Mouse (Mus musculus) spleen, embryonic (tissue): ENCODE measurements at regions not wholly inside any gene's neighbourhood (a gene's known extent, or its start where the extent isn't known, plus 50 kb on each side); places are given as distances from the start of the nearest gene placed in this dataset.

ENCODE experiments used
- CTCF ChIA-PET: fragments of 350-600 bp; sonication (Branson Sonifier 250); formaldehyde crosslinking; loops from one replicate; lab custom pipeline; 2022; lab: Charles Lee

DNA sequence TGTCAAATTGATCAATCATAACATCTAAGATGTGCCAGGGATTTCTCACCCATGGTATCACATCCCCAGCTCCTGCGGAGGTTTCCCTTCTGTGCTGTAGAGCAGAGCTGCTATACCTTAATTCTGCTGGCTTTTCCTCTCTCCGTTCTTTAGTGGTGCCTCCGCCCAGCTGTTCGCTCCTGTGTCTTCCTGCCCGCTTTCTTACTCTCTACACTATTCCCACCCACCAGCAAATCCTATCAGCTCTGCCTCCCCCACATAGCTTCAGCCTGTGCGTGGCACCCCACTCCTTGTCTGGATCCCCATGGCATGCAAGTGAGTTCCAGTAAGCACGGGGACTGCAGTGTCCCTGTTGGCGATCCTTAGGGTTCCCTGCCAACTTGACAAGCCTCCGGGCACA is 204.0 kb upstream of the Hs6st1 start:
- CTCF ChIA-PET: no interaction called here

DNA sequence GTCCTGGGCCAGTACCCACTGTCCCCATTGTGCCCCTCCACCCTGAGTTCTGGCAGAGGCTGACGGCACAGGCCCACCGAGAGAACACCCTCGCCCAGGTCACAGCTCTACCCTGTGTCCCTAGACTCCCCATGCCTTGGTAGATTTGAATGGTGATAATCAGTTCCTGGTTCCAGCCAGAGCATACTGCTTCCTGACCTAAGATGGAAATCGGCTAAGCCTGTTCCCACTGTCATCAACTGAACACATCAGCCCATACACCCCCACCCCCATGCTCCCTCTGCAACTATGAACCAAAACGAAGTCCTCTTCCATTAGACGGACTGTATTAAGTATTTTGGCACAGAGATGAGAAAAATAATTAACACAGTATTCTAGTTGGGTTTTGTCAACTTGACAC is 202.9 kb upstream of the Hs6st1 start:
- CTCF ChIA-PET: no interaction called here

DNA sequence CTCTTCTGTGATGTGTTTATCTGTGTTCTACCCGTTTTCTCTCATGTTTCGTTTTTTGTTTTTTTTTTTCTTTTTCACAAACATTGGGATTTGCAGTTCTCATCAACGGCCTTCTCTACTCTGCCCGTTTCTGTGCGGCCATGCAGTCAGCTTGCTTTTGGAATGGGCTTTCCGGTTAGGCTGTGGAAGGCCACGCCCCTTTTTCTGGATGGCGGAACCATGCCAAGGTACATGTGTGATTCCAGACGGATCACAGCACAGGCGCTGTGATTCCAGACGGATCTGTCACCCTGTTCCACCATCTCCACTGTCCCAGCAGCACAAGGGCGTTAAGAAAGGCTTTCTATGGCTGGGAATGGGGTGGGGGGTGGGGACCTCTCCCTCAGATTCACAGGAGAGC is 201.6 kb upstream of the Hs6st1 start:
- CTCF ChIA-PET: no interaction called here

DNA sequence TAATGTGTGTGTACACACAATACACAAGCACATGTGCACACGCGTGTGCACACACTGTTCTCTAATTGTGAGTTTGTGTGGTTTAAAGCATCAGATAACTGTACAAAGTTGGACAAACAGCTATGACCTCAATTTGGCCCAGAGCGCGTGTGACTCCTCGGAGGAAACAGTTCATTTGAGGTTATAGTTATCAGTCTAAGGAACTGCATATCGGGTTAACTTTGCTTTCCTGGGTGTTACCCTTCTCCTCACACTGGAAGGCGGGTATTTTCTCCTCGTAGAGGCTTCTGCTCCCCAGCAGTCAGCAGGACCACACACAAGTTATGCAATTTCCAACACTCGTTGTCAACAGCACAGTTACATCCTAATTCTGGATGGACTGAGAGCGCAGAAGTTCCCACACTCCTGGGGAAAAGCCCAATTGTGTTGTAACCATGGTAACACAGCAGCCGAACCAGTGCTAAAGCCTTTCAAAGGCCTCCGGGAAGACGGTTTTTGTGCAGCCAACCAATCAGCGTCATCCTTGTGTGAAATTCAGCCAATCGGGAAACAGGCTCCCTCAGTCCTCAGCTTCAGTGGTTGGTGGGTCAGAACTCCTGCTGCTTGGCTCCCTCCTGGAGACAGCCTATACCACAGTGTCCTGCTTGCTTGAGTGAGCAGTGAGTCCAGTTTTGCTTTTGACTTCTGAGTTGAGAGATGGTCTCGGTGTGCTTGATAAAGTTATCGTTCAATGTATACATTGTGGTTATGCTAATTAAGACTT is 198.6 kb upstream of the Hs6st1 start:
- CTCF ChIA-PET: no interaction called here

DNA sequence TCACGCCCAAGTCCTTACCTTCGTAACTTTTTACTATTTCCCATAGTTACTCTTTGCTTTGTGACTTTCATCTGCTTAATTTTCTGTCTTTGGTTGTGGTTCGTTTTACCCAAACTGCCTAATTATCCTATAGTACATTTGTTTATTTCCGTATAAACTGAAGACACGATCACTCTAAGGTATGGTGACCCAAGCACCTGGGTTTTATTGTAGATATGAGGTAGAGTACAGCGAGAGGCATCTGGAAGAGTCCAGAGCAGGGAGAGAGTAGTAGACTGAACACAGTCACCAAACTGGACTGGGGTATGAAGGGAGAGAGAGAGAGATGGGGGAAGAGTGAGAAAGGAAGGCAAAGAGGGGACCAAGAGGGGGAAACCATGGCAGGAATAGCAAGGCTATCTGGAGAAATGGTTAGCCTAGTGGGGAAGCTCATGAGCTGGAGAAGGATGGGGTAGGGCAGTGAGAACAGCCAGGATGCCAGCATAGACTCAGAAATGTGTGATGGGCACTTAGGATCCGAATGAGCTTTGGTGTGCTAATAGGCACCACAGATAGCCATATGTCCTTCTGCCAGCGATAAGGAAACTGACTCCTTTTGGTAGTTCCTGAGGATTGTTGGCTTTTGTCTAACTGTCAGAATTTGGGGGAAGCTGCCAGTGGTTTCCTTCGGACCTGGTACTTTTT is 197.9 kb upstream of the Hs6st1 start:
- CTCF ChIA-PET: interaction anchor here (0.6 to 0.7 kb wide), 2 partner anchors 8 to 26 kb away, joined by 3 read pairs; no protein-coding TSS in a partner anchor

DNA sequence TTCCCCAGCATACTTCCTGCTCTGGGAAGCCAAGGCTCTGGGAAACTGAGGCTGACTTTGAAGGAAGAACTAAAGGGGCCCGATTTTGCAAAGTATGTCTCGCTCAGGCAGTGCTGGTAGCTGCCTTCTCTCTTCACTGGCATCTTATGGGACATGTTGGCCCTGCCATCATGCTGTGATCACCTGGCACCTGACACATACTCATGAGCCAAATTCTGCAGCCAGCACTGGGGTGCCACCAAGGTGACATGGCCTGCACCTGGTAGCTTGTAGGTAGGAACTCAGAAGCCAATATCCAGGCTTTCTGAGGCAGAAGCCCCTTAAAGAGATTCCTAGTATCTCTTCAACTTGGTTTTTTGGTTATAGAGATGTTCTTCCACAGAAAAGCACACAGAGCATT is 195.2 kb upstream of the Hs6st1 start:
- CTCF ChIA-PET: no interaction called here

DNA sequence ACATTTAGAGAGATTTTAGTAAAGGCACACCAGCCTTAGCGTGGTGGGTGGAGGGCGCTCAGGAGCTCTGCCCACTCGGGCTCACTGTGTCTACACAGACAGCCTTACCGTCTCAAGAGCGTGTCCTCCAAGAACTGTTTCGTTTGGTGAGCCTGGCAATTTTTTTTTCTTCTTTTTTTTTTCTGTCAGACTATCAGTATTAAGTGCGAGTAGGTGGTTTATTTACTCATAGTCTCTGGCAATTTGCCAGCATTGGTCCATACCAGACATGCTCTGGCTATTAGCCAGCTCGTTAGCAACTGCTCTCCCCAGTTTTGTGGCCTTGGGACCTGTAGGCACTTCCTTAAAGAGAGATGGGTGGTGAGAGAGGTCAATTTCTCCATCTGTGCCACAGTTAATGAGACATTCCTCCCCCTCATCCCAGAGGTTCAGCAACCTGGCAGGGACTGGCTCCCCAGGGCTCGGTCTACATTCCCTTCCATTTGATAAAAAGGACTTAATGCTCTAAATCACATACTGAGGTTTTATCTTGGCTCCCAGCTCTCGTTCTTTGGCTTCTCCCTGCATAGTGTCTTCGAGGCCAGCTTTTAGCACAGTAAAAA is 192.9 kb upstream of the Hs6st1 start:
- CTCF ChIA-PET: no interaction called here

DNA sequence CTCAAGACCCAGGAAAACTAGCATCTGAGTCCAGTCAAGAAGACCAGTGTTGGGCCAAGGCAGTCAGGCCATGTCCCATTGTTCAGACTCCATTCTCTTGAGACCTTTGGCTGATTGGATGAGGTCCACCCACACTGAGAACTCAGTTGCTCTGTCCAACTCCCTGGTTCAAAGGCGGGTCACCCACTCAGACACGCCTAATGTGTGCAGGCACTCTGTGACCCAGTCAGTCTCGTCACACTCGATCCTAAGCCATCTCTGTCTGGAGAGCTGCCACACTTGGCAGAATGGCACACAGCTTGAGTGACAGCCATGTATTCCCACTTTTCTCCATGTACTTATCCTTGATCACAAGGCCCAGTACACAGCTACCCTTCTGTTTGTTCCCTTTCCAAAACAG is 189.8 kb upstream of the Hs6st1 start:
- CTCF ChIA-PET: no interaction called here

DNA sequence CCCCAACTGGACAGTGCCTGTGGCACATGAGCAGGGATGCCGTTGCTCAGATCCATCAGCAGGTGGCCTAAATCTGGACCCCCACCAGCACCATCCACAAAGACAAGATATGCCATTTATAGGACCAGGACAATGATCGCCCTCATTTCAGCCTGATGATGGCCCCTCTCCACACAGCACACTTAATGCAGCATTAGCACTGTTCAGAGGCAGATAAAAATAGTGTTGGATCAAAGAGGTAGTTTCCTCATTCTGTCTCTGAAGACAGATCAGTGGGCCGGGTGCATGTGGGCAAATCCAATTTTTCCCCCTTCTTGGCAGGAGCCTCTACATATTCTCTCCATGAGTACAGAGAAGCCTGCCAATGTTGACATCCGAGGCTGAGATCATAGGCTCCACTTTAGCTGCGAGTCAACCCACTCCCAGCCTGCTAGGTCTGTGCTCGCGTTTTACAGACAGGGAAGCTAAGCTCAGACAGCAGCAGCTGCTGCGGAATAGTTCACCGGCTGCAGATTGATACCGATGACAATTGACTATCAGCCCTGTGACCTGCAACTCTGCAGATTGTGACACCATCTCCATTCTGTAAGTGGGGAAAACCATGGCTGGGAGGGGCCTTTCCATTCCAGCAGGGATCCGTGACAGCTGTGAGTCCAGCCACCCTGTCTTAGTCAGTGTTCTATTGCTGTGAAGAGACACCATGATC is 188.7 kb upstream of the Hs6st1 start:
- CTCF ChIA-PET: no interaction called here

DNA sequence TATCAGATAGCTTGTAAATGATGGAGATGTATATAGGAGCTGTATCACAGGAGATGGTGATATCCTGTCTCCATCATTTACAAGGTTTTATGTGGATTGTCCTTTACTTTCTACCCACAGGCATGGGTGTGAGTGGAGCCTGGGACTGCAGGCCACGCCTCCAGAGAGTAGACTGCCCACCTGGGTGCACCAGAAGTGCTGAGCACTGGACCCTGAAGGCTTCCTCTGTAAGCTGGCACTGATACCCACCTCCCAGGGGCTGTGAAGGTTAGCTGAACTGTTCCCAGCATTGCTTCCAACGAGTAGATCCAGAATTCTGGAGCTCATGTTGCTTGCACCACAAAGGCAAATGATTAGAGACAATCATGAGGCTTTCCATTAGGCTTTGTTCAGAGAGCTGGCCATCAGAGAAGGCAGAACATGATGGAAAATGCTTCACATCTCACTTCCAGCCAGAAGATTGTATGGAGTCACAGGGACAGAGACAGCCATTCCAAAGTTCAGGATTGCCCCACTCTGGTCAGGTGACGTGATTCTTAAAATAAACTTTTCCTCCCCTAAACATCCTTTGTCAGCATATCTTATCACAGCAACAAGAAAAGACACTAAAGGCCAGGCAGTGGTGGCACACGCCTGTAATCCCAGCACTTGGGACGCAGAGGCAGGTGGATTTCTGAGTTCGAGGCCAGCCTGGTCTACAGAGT is 187.5 kb upstream of the Hs6st1 start:
- CTCF ChIA-PET: no interaction called here

DNA sequence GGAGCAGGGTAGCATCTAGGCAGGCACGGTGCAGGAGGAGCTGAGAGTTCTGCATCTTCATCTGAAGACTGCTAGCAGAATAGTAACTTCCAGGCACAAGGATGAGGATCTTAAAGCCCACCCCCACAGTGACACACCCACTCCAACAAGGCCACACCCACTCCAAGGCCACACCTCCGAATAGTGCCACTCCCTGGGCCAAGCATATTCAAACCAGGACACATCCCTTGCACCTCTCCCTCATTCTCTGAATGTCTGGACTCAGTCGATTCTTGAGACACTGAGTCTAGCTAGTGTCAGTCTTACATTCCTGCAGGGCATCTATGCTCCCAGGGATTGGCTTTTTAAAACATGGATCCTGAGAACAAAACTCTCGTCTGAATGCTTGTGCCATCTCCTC is 186.7 kb upstream of the Hs6st1 start:
- CTCF ChIA-PET: no interaction called here

DNA sequence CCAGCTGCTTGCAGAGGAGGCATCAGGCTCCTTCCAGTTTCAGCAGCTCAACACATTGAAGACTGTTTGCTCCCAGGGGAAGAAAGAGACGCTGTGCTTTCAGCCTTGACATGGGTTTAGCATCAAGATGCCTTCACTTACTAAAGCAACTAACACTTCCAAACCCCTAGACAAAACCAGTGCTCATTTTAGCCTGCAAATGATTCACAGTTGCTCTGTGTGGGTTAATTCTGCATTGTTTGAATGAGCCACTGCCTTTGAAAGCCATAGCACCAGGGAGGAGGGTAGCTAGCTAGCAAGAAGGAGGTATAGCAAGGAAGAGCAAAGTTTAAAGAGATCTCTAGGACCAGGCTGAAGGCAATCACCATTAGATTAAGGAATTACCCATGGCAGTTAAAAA is 186.1 kb upstream of the Hs6st1 start:
- CTCF ChIA-PET: no interaction called here

DNA sequence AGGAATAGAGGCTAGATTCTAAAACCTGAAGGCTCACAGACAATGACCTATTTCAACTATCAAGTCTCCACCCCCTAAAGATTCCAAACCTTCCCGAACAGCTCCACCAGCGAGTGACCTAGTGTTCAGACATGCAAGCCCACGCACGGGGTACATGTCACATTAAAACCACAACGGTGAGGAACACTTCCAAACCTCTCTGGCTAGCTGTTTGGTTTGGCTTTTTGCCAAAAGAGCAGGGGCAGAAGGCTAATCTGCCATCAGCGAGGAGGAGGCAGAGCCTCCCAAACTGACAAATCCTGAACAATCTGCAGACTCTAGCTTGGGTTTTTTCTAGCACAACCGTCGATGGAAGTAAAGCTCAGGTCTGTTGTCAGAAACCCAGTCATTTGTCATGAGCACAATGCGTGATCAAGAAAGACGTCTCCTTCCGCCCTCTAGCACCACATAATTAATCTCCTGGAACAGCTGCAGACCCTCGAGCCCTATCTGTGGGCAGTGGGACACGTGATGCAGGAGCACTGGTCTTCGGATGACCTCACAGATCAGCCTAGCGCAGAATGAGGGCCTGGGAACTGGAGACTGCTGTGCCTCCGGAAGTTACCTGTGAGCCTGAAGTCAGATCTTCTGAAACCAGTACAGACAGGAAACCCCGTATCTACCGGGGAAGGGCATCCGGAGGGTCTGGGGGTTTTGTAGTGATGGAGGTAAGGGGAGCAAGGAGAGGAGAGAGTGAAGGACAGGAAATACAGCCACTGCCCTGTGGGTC is 178.3 kb upstream of the Hs6st1 start:
- CTCF ChIA-PET: no interaction called here

DNA sequence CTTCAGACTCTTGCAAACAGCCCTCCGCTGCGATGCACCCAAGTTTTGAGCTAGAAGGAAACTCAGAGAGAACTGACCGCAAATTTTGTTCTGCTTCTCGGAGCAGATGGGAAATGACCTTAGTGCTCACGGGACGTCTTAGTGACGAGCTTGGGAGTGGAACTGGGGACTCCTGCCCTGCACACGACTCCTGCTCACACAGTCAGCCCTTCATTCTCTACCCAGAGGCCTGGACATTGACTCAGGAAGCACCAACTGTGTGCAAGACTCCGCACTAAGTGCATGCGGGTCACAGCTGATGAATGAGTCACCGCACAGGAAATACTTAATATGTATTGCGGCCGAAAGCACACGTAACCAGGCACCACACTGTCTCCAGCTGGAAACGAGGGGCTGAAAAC is 177.7 kb upstream of the Hs6st1 start:
- CTCF ChIA-PET: no interaction called here

DNA sequence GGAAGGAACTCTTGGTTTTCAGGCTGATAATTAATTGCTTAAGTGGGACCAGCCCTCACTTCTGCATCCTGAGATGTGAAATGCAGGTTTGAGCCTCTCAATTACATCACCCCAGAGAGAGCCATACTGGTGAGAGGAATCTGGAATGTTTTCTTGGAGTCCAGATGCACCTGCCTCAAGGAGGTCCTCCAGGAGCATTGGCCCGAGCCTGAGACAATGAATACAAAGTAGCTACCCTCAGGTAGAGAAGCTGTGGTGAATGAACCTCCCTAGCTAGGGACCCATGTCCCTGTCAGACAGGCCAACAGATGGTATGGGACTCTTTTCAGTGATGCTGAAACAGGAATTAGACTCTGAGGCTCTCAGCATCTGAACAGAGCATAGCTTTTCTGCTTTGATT is 168.7 kb upstream of the Hs6st1 start:
- CTCF ChIA-PET: no interaction called here

DNA sequence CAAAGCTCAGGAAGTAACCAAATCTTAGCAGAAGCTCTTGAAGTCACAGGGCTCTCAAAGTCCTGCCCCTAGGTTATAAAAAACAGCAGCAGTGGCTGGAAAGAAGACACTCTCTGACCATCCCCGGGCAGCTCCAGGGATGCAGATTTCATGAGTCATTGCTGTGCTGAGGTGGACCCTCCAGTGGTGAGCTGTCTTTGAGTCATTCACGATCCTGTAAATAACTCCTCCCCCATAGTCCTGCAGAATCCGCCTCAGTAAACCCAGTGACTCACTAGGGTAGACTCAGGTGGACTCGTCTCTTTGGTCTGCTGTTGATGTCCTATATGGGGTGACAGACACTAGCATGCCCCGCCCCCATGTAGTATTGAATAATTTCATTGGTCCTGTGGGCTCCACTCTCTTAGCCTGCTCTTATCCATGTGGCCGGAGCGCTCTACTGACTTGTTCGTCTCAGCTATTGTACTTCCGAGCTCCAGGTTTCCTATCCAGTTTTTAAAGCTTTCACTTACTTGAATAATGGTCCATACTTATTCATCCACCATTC is 164.1 kb upstream of the Hs6st1 start:
- CTCF ChIA-PET: interaction anchor here (0.6 kb wide), 1 partner anchor 83 kb away, joined by 3 read pairs; no protein-coding TSS in a partner anchor

DNA sequence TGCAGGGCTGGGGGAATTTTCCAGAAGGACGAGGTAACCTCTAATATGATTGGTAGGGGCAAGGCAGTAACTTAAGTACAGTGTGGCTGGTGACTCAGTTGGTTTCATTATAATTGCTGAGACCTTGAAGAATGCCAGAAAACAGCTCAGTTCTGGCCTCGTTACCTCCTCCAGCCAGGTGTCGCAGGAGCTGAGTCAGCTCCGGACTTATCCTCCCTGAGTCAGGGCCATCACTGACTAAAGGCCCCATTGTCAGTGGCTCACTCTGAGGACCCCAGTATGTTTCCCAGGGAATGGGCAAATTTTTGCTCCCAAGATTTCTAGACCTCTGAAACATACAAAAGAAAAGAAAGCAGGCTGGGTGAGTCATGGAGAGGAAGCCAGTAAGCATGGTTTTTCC is 154.6 kb upstream of the Hs6st1 start:
- CTCF ChIA-PET: interaction anchor here (0.6 to 0.7 kb wide), 2 partner anchors 616 to 1312 kb away, joined by 5 to 7 read pairs; no protein-coding TSS in a partner anchor

DNA sequence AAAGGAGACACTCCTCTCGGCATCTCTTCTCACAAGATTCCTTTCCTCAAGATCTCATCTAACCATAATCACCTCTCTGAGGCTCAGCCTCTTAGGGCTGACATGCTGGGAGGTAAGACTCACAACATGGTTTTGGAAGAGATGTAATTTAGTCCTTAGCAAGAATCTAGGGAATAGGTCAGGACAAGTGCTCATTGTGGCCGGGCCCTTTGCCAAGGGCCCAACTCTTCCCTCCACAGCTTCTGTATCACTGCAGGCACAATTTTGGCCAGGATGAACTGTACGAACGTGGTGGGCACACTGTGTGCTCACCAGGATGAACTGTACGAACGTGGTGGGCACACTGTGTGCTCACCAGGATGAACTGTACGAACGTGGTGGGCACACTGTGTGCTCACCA is 154.0 kb upstream of the Hs6st1 start:
- CTCF ChIA-PET: interaction anchor here (0.6 to 0.7 kb wide), 2 partner anchors 615 to 1312 kb away, joined by 5 to 7 read pairs; no protein-coding TSS in a partner anchor

DNA sequence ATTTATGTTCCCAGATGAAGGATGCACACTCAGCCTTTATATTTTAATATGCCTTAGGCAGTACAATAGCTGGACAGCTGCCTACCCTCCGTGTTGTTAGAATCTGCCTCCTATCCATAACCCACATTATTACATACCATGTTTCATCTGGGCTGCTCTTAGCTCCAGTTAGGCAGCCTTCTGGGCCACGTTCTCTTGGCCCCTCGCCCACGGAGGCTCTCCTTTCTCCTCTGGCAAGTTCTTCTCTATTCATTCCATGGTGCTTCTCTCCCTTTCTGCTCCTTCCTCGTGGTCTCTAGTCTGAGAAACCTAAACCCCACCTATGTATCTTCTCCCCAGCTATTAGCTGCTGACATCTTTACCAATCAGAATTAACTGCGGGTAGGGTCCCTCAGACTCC is 152.7 kb upstream of the Hs6st1 start:
- CTCF ChIA-PET: no interaction called here
